Mouse (Mus musculus) macrophage (primary cell): ENCODE measurements around the gene A030014E15Rik. TPM values are rescaled to one million over a fixed set of nuclear protein-coding genes. Genes with fewer than 3 reads are reported as not detected.
"Not testable (repeated sequence)": the region's sequence is repeated elsewhere in the genome, so short reads cannot be mapped to it uniquely, and the experiment has no call there.

Source experiments
- H3K27ac ChIP-seq: fragments of 350-480 bp; formaldehyde crosslinking; 2 replicates; pipeline ENCODE4 v1.9.0; 2021
- H3K36me3 ChIP-seq: fragments of 350-480 bp; formaldehyde crosslinking; 2 replicates; pipeline ENCODE4 v1.9.0; 2021; ENCODE audit errors: inconsistent target
- H3K4me3 ChIP-seq: fragments of 350-480 bp; formaldehyde crosslinking; 2 replicates; pipeline ENCODE4 v1.9.0; 2021; ENCODE audit errors: inconsistent target
- H3K79me2 ChIP-seq: fragments of 350-480 bp; formaldehyde crosslinking; 2 replicates; pipeline ENCODE4 v1.9.0; 2021; ENCODE audit errors: inconsistent target
- WGBS: methylation state at CpG from one replicate; pipeline ENCODE4 v1.1.7; 2026; ENCODE audit warnings: inconsistent platforms; ENCODE audit not compliant: missing documents; 5-methylcytosine and 5-hydroxymethylcytosine counted together
- polyA plus RNA-seq: library from polyadenylated mRNA; stranded (reverse); fragments of 250-400 nt; gene quantifications from 3 replicates; pipeline ENCODE4 v1.2.4, GENCODE M21; 2018; ENCODE audit warnings: inconsistent platforms

Gene A030014E15Rik
- polyA plus RNA-seq, 1 experiment from 2014 or later: not detected

GRCm38 (mm10) chr1:82955913-82956312, 31.2 kb downstream of the A030014E15Rik start, which contains the start of gene Gm7544:
Gene Gm7544, minus strand, starts transcription at chr1:82956013.
- not testable (repeated sequence) for H3K36me3 ChIP-seq, H3K27ac ChIP-seq, H3K4me3 ChIP-seq, H3K79me2 ChIP-seq

GRCm38 (mm10) chr1:82959870-82960385, 35.2 kb downstream of the A030014E15Rik start, which contains the start of gene Gm47955:
Gene Gm47955, plus strand, starts transcription at chr1:82960286.
- H3K79me2 ChIP-seq: no peaks in the 10 kb centered on the region
- H3K36me3 ChIP-seq: no peaks in the 10 kb centered on the region
- no peak within 1 kb of the TSS for H3K27ac ChIP-seq
- WGBS: 86% methylated on average over 7 of the region's 11 CpGs
- H3K4me3 ChIP-seq: no peak within 1 kb of the TSS

GRCm38 (mm10) chr1:82966413-82966812, 41.7 kb downstream of the A030014E15Rik start:
- Histone ChIP-seq H3K79me2 (no peaks in the 10 kb centered on the region), H3K36me3 (no peaks in the 10 kb centered on the region), H3K27ac (no peak overlapping the region), H3K4me3 (no peak overlapping the region)
- 75% methylated on average over 3 of the region's 3 CpGs for WGBS

- H3K27ac ChIP-seq: no peak overlapping the region
- no peaks in the 10 kb centered on the region for H3K79me2 ChIP-seq
- H3K36me3 ChIP-seq: no peaks in the 10 kb centered on the region
- H3K4me3 ChIP-seq: no peak overlapping the region
- WGBS: 65% methylated on average over 4 of the region's 4 CpGs
Observed at GRCm38 (mm10) chr1:82972046-82972445, 47.3 kb downstream of the A030014E15Rik start.

GRCm38 (mm10) chr1:82973244-82973643, 48.5 kb downstream of the A030014E15Rik start:
- no peak overlapping the region for H3K4me3 ChIP-seq
- 100% methylated on average over 1 of the region's 1 CpGs for WGBS
- H3K27ac ChIP-seq: no peak overlapping the region
- no peaks in the 10 kb centered on the region for H3K79me2 ChIP-seq
- no peaks in the 10 kb centered on the region for H3K36me3 ChIP-seq

- no peaks in the 10 kb centered on the region for H3K36me3 ChIP-seq
- H3K4me3 ChIP-seq: no peak overlapping the region
- WGBS: 69% methylated on average over 6 of the region's 6 CpGs
- H3K79me2 ChIP-seq: no peaks in the 10 kb centered on the region
- H3K27ac ChIP-seq: no peak overlapping the region
Observed at GRCm38 (mm10) chr1:82973901-82974300, 49.2 kb downstream of the A030014E15Rik start.

GRCm38 (mm10) chr1:82974342-82974741, 49.6 kb downstream of the A030014E15Rik start:
- H3K36me3 ChIP-seq: no peaks in the 10 kb centered on the region
- WGBS: 56% methylated on average over 9 of the region's 9 CpGs
- no peak overlapping the region for H3K4me3 ChIP-seq
- no peaks in the 10 kb centered on the region for H3K79me2 ChIP-seq
- H3K27ac ChIP-seq: no peak overlapping the region

Other genes with a start within 250 kb of the A030014E15Rik start
- 102 to 118 TPM (median 104 TPM) in 3 replicates for gene Mff, start 200.0 kb upstream of the A030014E15Rik start, polyA plus RNA-seq
- gene Tm4sf20, start 156.5 kb upstream of the A030014E15Rik start, polyA plus RNA-seq: not detected in 3 replicates
- gene Gm47791, start 153.7 kb upstream of the A030014E15Rik start, polyA plus RNA-seq: not detected in 3 replicates
- 27.2 to 65.1 TPM (median 30.0 TPM) in 3 replicates for gene Agfg1, start 85.4 kb upstream of the A030014E15Rik start, polyA plus RNA-seq
- gene A030005L19Rik, start 11.6 kb upstream of the A030014E15Rik start, polyA plus RNA-seq: not detected in 3 replicates
- gene Gm6217, start 6.5 kb downstream of the A030014E15Rik start, polyA plus RNA-seq: not detected in 3 replicates
- gene A030003K21Rik, start 18.5 kb downstream of the A030014E15Rik start, polyA plus RNA-seq: not detected in 3 replicates
- not detected in 3 replicates for gene Gm7544, start 31.1 kb downstream of the A030014E15Rik start, polyA plus RNA-seq
- not detected in 3 replicates for gene Gm47955, start 35.4 kb downstream of the A030014E15Rik start, polyA plus RNA-seq
- gene Gm47959, start 75.6 kb downstream of the A030014E15Rik start, polyA plus RNA-seq: not detected in 3 replicates
- gene Slc19a3, start 113.5 kb downstream of the A030014E15Rik start, polyA plus RNA-seq: not detected in 3 replicates
- gene Krtap28-10, start 117.6 kb downstream of the A030014E15Rik start, polyA plus RNA-seq: not detected in 3 replicates
- gene Gm47969, start 120.0 kb downstream of the A030014E15Rik start, polyA plus RNA-seq: not detected in 3 replicates
- not detected in 3 replicates for gene A030005K14Rik, start 134.5 kb downstream of the A030014E15Rik start, polyA plus RNA-seq
- gene Krtap28-13, start 136.0 kb downstream of the A030014E15Rik start, polyA plus RNA-seq: not detected in 3 replicates
- gene Ccl20, start 191.8 kb downstream of the A030014E15Rik start, polyA plus RNA-seq: not detected in 3 replicates
- not detected in 3 replicates for gene Daw1, start 234.8 kb downstream of the A030014E15Rik start, polyA plus RNA-seq